In genomic region chr5:51416377-51416776, GRCm38 (mm10) we compare ENCODE assay signal across 20 mouse cellular contexts.
A peak's percentile ranks its signal among the peaks of the same experiment; 100 is the strongest.
DNase-seq lines count a peak whose midpoint lies in the region; ATAC-seq lines count a peak whose summit lies in the region.
"Had no signal": no experiment of that assay in that cellular context is flagged by ENCODE, and none has a peak within 500 bp of the region (broad histone marks: within the 10 kb centered on the region; RNA-seq: fewer than 3 reads in every experiment).

No protein-coding gene starts in this region.

- H3K27ac ChIP-seq in kidney, embryonic 14.5 days (ENCODE audit: low read depth, low read length) = no peak overlapping the region
- no peak overlapping the region for H3K27ac ChIP-seq in kidney, embryonic 16.5 days (ENCODE audit: low read length)
- H3K27ac ChIP-seq in neural tube, embryonic 15.5 days (replicated peaks) = no peak overlapping the region
- H3K27ac ChIP-seq: embryonic facial prominence, embryonic 10.5 days; embryonic facial prominence, embryonic 12.5 days; forebrain, embryonic 13.5 days; forebrain, embryonic 15.5 days had no signal

- no peak overlapping the region for H3K9ac ChIP-seq in kidney, embryonic 14.5 days (ENCODE audit: low read depth, low read length)
- no peak overlapping the region for H3K9ac ChIP-seq in kidney, embryonic 16.5 days (replicated peaks; ENCODE audit: low read length)
- no peak overlapping the region for H3K9ac ChIP-seq in neural tube, embryonic 15.5 days (replicated peaks)
- H3K9ac ChIP-seq: embryonic facial prominence, embryonic 12.5 days; forebrain, embryonic 13.5 days; forebrain, embryonic 15.5 days had no signal

- H3K36me3 ChIP-seq in kidney, embryonic 14.5 days (ENCODE audit: control insufficient read depth, insufficient read depth, low read length) = no peaks in the 10 kb centered on the region
- no peaks in the 10 kb centered on the region for H3K36me3 ChIP-seq in kidney, embryonic 16.5 days (ENCODE audit: insufficient read depth, low read length)
- H3K36me3 ChIP-seq in neural tube, embryonic 15.5 days = no peaks in the 10 kb centered on the region
- H3K36me3 ChIP-seq: embryonic facial prominence, embryonic 10.5 days; embryonic facial prominence, embryonic 12.5 days; forebrain, embryonic 15.5 days had no signal

- H3K4me2 ChIP-seq in kidney, embryonic 14.5 days (replicated peaks; ENCODE audit: low read depth, low read length) = no peak overlapping the region
- no peak overlapping the region for H3K4me2 ChIP-seq in kidney, embryonic 16.5 days (replicated peaks; ENCODE audit: low read depth, low read length)
- H3K4me2 ChIP-seq in neural tube, embryonic 15.5 days = no peak overlapping the region
- H3K4me2 ChIP-seq: embryonic facial prominence, embryonic 12.5 days; forebrain, embryonic 13.5 days; forebrain, embryonic 15.5 days had no signal

- no peaks in the 10 kb centered on the region for H3K9me3 ChIP-seq in kidney, embryonic 14.5 days (ENCODE audit: control insufficient read depth, low read length)
- H3K9me3 ChIP-seq in kidney, embryonic 16.5 days (ENCODE audit: low read length) = no peaks in the 10 kb centered on the region
- H3K9me3 ChIP-seq in neural tube, embryonic 15.5 days (replicated peaks) = no peaks in the 10 kb centered on the region
- H3K9me3 ChIP-seq: embryonic facial prominence, embryonic 10.5 days; embryonic facial prominence, embryonic 12.5 days; forebrain, embryonic 13.5 days; forebrain, embryonic 15.5 days had no signal

- 67% methylated on average over 7 of the region's 7 CpGs for WGBS in kidney, embryonic 14.5 days
- WGBS in kidney, embryonic 16.5 days = 61% methylated on average over 7 of the region's 7 CpGs
- WGBS in neural tube, embryonic 15.5 days = 90% methylated on average over 7 of the region's 7 CpGs

- 0 out of 2 replicates have a peak, but pooled peaks cover 4% of the 10 kb centered on the region for H3K4me1 ChIP-seq in kidney, embryonic 14.5 days (ENCODE audit: control insufficient read depth, insufficient read depth, low read length)
- no peaks in the 10 kb centered on the region for H3K4me1 ChIP-seq in kidney, embryonic 16.5 days (ENCODE audit: insufficient read depth, low read length)
- H3K4me1 ChIP-seq in neural tube, embryonic 15.5 days = peaks cover 9% of the 10 kb centered on the region; the same call in 1 of the 2 replicates
- H3K4me1 ChIP-seq: embryonic facial prominence, embryonic 12.5 days had no signal

- DNase-seq in kidney, adult 11 months = peak; percentile 33
- no peak for DNase-seq in kidney, postnatal 10 days
- no peak for DNase-seq in kidney, postnatal 14 days
- DNase-seq in kidney, adult 18-20 months = no peak
- DNase-seq: adrenal gland, adult 8-10 months; adrenal gland, postnatal 14 days; adrenal gland, postnatal 36 days; cerebellum, adult 11-12 months; cerebellum, adult 2 months; cerebellum, adult 9-10 months; cerebellum, postnatal 10 days; cerebellum, postnatal 25 days had no signal

- no peaks in the 10 kb centered on the region for H3K27me3 ChIP-seq in kidney, embryonic 14.5 days (ENCODE audit: control insufficient read depth, insufficient read depth, low read length)
- no peaks in the 10 kb centered on the region for H3K27me3 ChIP-seq in kidney, embryonic 16.5 days (ENCODE audit: insufficient read depth, low read length)
- H3K27me3 ChIP-seq in neural tube, embryonic 15.5 days (replicated peaks) = no peaks in the 10 kb centered on the region
- H3K27me3 ChIP-seq: embryonic facial prominence, embryonic 12.5 days; forebrain, embryonic 13.5 days; forebrain, embryonic 15.5 days had no signal

- ATAC-seq in kidney, embryonic 14.5 days (ENCODE audit: low FRiP score, low TSS enrichment) = 0 out of 2 replicates have a peak, but pooled peaks have one; percentile 57
- ATAC-seq in kidney, embryonic 16.5 days (ENCODE audit: low FRiP score, low TSS enrichment) = peak; percentile 63; the same call in 1 of the 2 replicates
- no peak for ATAC-seq in neural tube, embryonic 15.5 days (ENCODE audit: low FRiP score)
- ATAC-seq: activated CD4-positive, CD25-positive, alpha-beta regulatory T cell, adult 4 months; forebrain, embryonic 13.5 days; forebrain, embryonic 15.5 days had no signal

- H3K4me3 ChIP-seq in kidney, embryonic 14.5 days (ENCODE audit: low read length) = no peak overlapping the region
- no peak overlapping the region for H3K4me3 ChIP-seq in kidney, embryonic 16.5 days (ENCODE audit: low read length)
- no peak overlapping the region for H3K4me3 ChIP-seq in neural tube, embryonic 15.5 days (replicated peaks)
- H3K4me3 ChIP-seq: embryonic facial prominence, embryonic 10.5 days; embryonic facial prominence, embryonic 12.5 days; forebrain, embryonic 13.5 days; forebrain, embryonic 15.5 days had no signal
